Mouse (Mus musculus): ENCODE results near the gene Bag5.

The Bag5 gene

GRCm38 (mm10) chr12:111713004-111713651 is at the start of gene Bag5, which contains the start of gene Apopt1:
TSS of gene Bag5 (minus strand) at chr12:111713257.
TSS of gene Apopt1 (plus strand) at chr12:111713261.
- peak; percentile 84 for DNase-seq (ENCODE audit: low read depth, low spot score)

GRCm38 (mm10) chr12:111760306-111760908 is 47.4 kb upstream of the Bag5 start:
- no peak for DNase-seq (ENCODE audit: low read depth, low spot score)

- peak; percentile 52 for DNase-seq (ENCODE audit: low read depth, low spot score)
Observed at GRCm38 (mm10) chr12:111759176-111760061, 46.4 kb upstream of the Bag5 start.

GRCm38 (mm10) chr12:111758381-111759175 is 45.5 kb upstream of the Bag5 start, which contains the start of gene Klc1:
TSS of gene Klc1 (plus strand) at chr12:111758849.
- DNase-seq (ENCODE audit: low read depth, low spot score), result peak; percentile 67

- DNase-seq (ENCODE audit: low read depth, low spot score), result no peak
Observed at GRCm38 (mm10) chr12:111757561-111758325, 44.7 kb upstream of the Bag5 start.

- DNase-seq (ENCODE audit: low read depth, low spot score), result peak; percentile 54
Observed at GRCm38 (mm10) chr12:111756698-111757082, 43.6 kb upstream of the Bag5 start.

GRCm38 (mm10) chr12:111756082-111756697 is 43.1 kb upstream of the Bag5 start:
- no peak for DNase-seq (ENCODE audit: low read depth, low spot score)

GRCm38 (mm10) chr12:111755231-111755630 is 42.2 kb upstream of the Bag5 start:
- no peak for DNase-seq (ENCODE audit: low read depth, low spot score)

GRCm38 (mm10) chr12:111754710-111755109 is 41.7 kb upstream of the Bag5 start:
- DNase-seq (ENCODE audit: low read depth, low spot score), result no peak

- no peak for DNase-seq (ENCODE audit: low read depth, low spot score)
Observed at GRCm38 (mm10) chr12:111753347-111753746, 40.3 kb upstream of the Bag5 start.

GRCm38 (mm10) chr12:111752491-111752890 is 39.4 kb upstream of the Bag5 start:
- DNase-seq (ENCODE audit: low read depth, low spot score), result no peak

- DNase-seq (ENCODE audit: low read depth, low spot score), result no peak
Observed at GRCm38 (mm10) chr12:111750739-111751138, 37.7 kb upstream of the Bag5 start.

GRCm38 (mm10) chr12:111747421-111747820 is 34.4 kb upstream of the Bag5 start:
- no peak for DNase-seq (ENCODE audit: low read depth, low spot score)

GRCm38 (mm10) chr12:111746091-111746490 is 33.0 kb upstream of the Bag5 start:
- peak; percentile 74 for DNase-seq (ENCODE audit: low read depth, low spot score)

GRCm38 (mm10) chr12:111745274-111745673 is 32.2 kb upstream of the Bag5 start:
- no peak for DNase-seq (ENCODE audit: low read depth, low spot score)

GRCm38 (mm10) chr12:111743981-111744423 is 30.9 kb upstream of the Bag5 start:
- no peak for DNase-seq (ENCODE audit: low read depth, low spot score)

- DNase-seq (ENCODE audit: low read depth, low spot score), result peak; percentile 74
Observed at GRCm38 (mm10) chr12:111743419-111743818, 30.4 kb upstream of the Bag5 start.

GRCm38 (mm10) chr12:111741338-111741737 is 28.3 kb upstream of the Bag5 start:
- no peak for DNase-seq (ENCODE audit: low read depth, low spot score)

- peak; percentile 84 for DNase-seq (ENCODE audit: low read depth, low spot score)
Observed at GRCm38 (mm10) chr12:111738754-111739153, 25.7 kb upstream of the Bag5 start.

- DNase-seq (ENCODE audit: low read depth, low spot score), result peak; percentile 51
Observed at GRCm38 (mm10) chr12:111737370-111737769, 24.3 kb upstream of the Bag5 start.
